Mouse (Mus musculus): ENCODE measurements around the gene Etnk2.
"Not testable (repeated sequence)": the region's sequence is repeated elsewhere in the genome, so short reads cannot be mapped to it uniquely, and the experiment has no call there.

Etnk2 gene

GRCm38 (mm10) chr1:133363276-133364021 is at the start of gene Etnk2:
TSS of gene Etnk2 (plus strand) at chr1:133363572.
- DNase-seq (ENCODE audit: low read depth), result peak; percentile 87

GRCm38 (mm10) chr1:133314364-133314763 is 49.0 kb upstream of the Etnk2 start:
- DNase-seq (ENCODE audit: low read depth), result no peak

- DNase-seq (ENCODE audit: low read depth), result no peak
Observed at GRCm38 (mm10) chr1:133315775-133316174, 47.6 kb upstream of the Etnk2 start.

- no peak for DNase-seq (ENCODE audit: low read depth)
Observed at GRCm38 (mm10) chr1:133316577-133316976, 46.8 kb upstream of the Etnk2 start.

GRCm38 (mm10) chr1:133317149-133317548 is 46.2 kb upstream of the Etnk2 start:
- no peak for DNase-seq (ENCODE audit: low read depth)

- no peak for DNase-seq (ENCODE audit: low read depth)
Observed at GRCm38 (mm10) chr1:133321267-133321925, 42.0 kb upstream of the Etnk2 start, which contains the start of gene Kiss1. TSS of gene Kiss1 (plus strand) at chr1:133321875.

- no peak for DNase-seq (ENCODE audit: low read depth)
Observed at GRCm38 (mm10) chr1:133323333-133323732, 40.0 kb upstream of the Etnk2 start.

- no peak for DNase-seq (ENCODE audit: low read depth)
Observed at GRCm38 (mm10) chr1:133325951-133326350, 37.4 kb upstream of the Etnk2 start.

- DNase-seq (ENCODE audit: low read depth), result no peak
Observed at GRCm38 (mm10) chr1:133327094-133327493, 36.3 kb upstream of the Etnk2 start.

GRCm38 (mm10) chr1:133328299-133328795 is 35.0 kb upstream of the Etnk2 start:
- DNase-seq (ENCODE audit: low read depth), result no peak

- no peak for DNase-seq (ENCODE audit: low read depth)
Observed at GRCm38 (mm10) chr1:133328896-133329637, 34.3 kb upstream of the Etnk2 start.

GRCm38 (mm10) chr1:133329638-133329964 is 33.8 kb upstream of the Etnk2 start:
- no peak for DNase-seq (ENCODE audit: low read depth)

GRCm38 (mm10) chr1:133331142-133331541 is 32.2 kb upstream of the Etnk2 start:
- no peak for DNase-seq (ENCODE audit: low read depth)

- DNase-seq (ENCODE audit: low read depth), result no peak
Observed at GRCm38 (mm10) chr1:133332656-133333430, 30.5 kb upstream of the Etnk2 start.

- no peak for DNase-seq (ENCODE audit: low read depth)
Observed at GRCm38 (mm10) chr1:133333937-133334336, 29.4 kb upstream of the Etnk2 start.

GRCm38 (mm10) chr1:133340403-133340802 is 23.0 kb upstream of the Etnk2 start:
- DNase-seq (ENCODE audit: low read depth), result not testable (repeated sequence)

- no peak for DNase-seq (ENCODE audit: low read depth)
Observed at GRCm38 (mm10) chr1:133344357-133344756, 19.0 kb upstream of the Etnk2 start.

- DNase-seq (ENCODE audit: low read depth), result no peak
Observed at GRCm38 (mm10) chr1:133346531-133346930, 16.8 kb upstream of the Etnk2 start.

GRCm38 (mm10) chr1:133347226-133347625 is 16.1 kb upstream of the Etnk2 start:
- DNase-seq (ENCODE audit: low read depth), result no peak

GRCm38 (mm10) chr1:133347693-133348520 is 15.5 kb upstream of the Etnk2 start:
- DNase-seq (ENCODE audit: low read depth), result no peak

GRCm38 (mm10) chr1:133350210-133350609 is 13.2 kb upstream of the Etnk2 start, which contains the start of gene Ren1:
TSS of gene Ren1 (plus strand) at chr1:133350510.
- DNase-seq (ENCODE audit: low read depth), result no peak
